8 mouse cellular contexts compared by ENCODE assay signal in the genomic region with DNA sequence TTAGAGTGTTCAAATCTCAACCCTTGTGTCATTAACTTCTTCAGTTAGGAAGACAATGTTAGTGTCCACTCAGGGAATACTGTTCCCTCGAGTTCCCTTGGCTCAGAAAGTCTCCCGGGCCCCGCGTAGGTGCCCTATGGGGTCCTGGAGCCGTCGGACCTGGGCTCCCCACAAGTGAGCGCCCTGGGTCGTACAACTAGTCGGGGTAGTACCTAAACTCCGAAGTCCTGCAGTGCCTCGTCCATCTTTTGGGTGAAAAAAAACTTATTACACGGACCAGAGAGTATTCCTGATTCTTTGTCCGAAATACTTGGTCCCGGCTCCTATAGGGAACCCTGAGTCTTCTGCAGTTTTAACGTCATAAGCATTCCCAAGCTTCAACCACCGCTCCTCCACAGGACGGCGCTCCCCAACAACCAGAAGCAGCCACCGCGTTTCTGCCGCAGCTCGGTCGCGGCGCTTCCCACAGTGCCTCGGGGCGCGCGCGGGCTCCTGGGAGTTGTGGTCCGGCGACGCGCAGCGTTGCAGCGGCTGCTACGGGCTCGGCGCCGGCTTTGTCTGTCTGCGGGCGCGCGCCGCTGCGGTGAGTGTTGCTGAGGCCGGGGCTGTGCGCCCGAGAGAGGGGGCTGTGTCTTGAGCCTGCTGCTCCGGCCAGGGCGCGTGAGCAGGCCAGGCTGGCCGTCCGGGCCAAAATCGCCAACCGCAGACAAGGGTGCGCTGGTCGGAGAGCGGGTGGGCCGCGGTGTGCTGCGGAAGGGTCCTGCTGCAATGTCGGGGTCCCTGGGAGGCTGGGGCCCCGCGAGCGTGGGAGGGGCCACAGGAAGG. TPM values are rescaled to one million over a fixed set of nuclear protein-coding genes. Genes with fewer than 3 reads are reported as not detected.
DNase-seq lines count a peak whose midpoint lies in the region; ATAC-seq and TF ChIP-seq lines count a peak whose summit lies in the region.

A gene (plus strand): TSS at position 495 of the 825 bp plus-strand sequence.

- H3K9me3 ChIP-seq in heart, embryonic 14.5 days (ENCODE audit: control insufficient read depth, low read length), result no peaks in the 10 kb centered on the region
- no peaks in the 10 kb centered on the region for H3K9me3 ChIP-seq in liver, embryonic 13.5 days (replicated peaks)
- H3K9me3 ChIP-seq in neural tube, embryonic 11.5 days (ENCODE audit: control insufficient read depth, low read length), result no peaks in the 10 kb centered on the region
- H3K9me3 ChIP-seq in stomach, postnatal 0 days (ENCODE audit: control insufficient read depth, low read length), result no peaks in the 10 kb centered on the region

- H3K4me1 ChIP-seq in heart, embryonic 14.5 days (ENCODE audit: control insufficient read depth in 2 of 2, insufficient read depth in 2 of 2, low read length in 2 of 2), result peaks cover 0 to 7% of the 10 kb centered on the region in 2 experiments; a peak in 2 of 4 replicates
- peaks cover 48% of the 10 kb centered on the region for H3K4me1 ChIP-seq in liver, embryonic 13.5 days (replicated peaks)
- no peaks in the 10 kb centered on the region; the same call in 1 of the 2 replicates for H3K4me1 ChIP-seq in neural tube, embryonic 11.5 days (ENCODE audit: control insufficient read depth, insufficient read depth, low read length)
- H3K4me1 ChIP-seq in stomach, postnatal 0 days (replicated peaks; ENCODE audit: control insufficient read depth, insufficient read depth), result no peaks in the 10 kb centered on the region

- H3K27me3 ChIP-seq in heart, embryonic 14.5 days (ENCODE audit: control insufficient read depth, insufficient read depth, low read length), result no peaks in the 10 kb centered on the region
- H3K27me3 ChIP-seq in liver, embryonic 13.5 days, result no peaks in the 10 kb centered on the region
- H3K27me3 ChIP-seq in neural tube, embryonic 11.5 days (ENCODE audit: control insufficient read depth, insufficient read depth, low read length), result no peaks in the 10 kb centered on the region
- no peaks in the 10 kb centered on the region for H3K27me3 ChIP-seq in stomach, postnatal 0 days (ENCODE audit: control insufficient read depth, insufficient read depth, low read length)

- H3K4me2 ChIP-seq in heart, embryonic 14.5 days (ENCODE audit: low read length), result peak within 1 kb of the TSS; percentile 91
- peak within 1 kb of the TSS; percentile 91 for H3K4me2 ChIP-seq in liver, embryonic 13.5 days
- H3K4me2 ChIP-seq in neural tube, embryonic 11.5 days (ENCODE audit: low read depth), result peak within 1 kb of the TSS; percentile 77
- peak within 1 kb of the TSS; percentile 81 for H3K4me2 ChIP-seq in stomach, postnatal 0 days (replicated peaks; ENCODE audit: low read depth)

- peak; percentile 82 for TF ChIP-seq CTCF in stomach, postnatal 0 days (IDR thresholded peaks at IDR 0.05; ENCODE audit: low read depth)

- no peak for TF ChIP-seq EP300 in stomach, postnatal 0 days (optimal IDR thresholded peaks at IDR 0.05)

- under 1% methylated on average over 66 of the region's 66 CpGs for WGBS in heart, embryonic 14.5 days
- WGBS in liver, embryonic 13.5 days (ENCODE audit: insufficient replicate concordance), result under 1% methylated on average over 66 of the region's 66 CpGs
- WGBS in neural tube, embryonic 11.5 days, result under 1% methylated on average over 61 of the region's 66 CpGs
- under 1% methylated on average over 66 of the region's 66 CpGs for WGBS in stomach, postnatal 0 days

- H3K9ac ChIP-seq in heart, embryonic 14.5 days (ENCODE audit: low read length), result peak within 1 kb of the TSS; percentile 96
- H3K9ac ChIP-seq in liver, embryonic 13.5 days, result peak within 1 kb of the TSS; percentile 97
- peak within 1 kb of the TSS; percentile 96 for H3K9ac ChIP-seq in neural tube, embryonic 11.5 days (ENCODE audit: low read length)
- peak within 1 kb of the TSS; percentile 95 for H3K9ac ChIP-seq in stomach, postnatal 0 days (ENCODE audit: low read length)

- peak within 1 kb of the TSS; percentile 80 to 84 for H3K4me3 ChIP-seq in heart, embryonic 14.5 days (ENCODE audit: control insufficient read depth in 1 of 2, insufficient read depth in 1 of 2, low read depth in 1 of 2, low read length in 2 of 2)
- H3K4me3 ChIP-seq in liver, embryonic 13.5 days (replicated peaks), result peak within 1 kb of the TSS; percentile 94
- peak within 1 kb of the TSS; percentile 75 for H3K4me3 ChIP-seq in neural tube, embryonic 11.5 days (ENCODE audit: low read depth, low read length)
- peak within 1 kb of the TSS; percentile 96 for H3K4me3 ChIP-seq in stomach, postnatal 0 days (ENCODE audit: low read depth, low read length)

- DNase-seq in CD4-positive, CD25-positive, alpha-beta regulatory T cell, adult 2 months (ENCODE audit: low read depth, low spot score), result peak; percentile 91
- peak; percentile 75 for DNase-seq in c-Kit-negative CD71-positive TER-119-positive erythroid progenitor cells, embryonic 14.5 days (ENCODE audit: low read depth, low spot score)
- DNase-seq in fibroblast of lung, adult 2 months (ENCODE audit: low read depth), result peak; percentile 76
- peak; percentile 96 for DNase-seq in kidney, postnatal 14 days
- peak; percentile 85 for DNase-seq in liver, embryonic 13.5 days
- peak; percentile 97 for DNase-seq in neural tube, embryonic 11.5 days (ENCODE audit: low spot score)
- DNase-seq in stomach, postnatal 0 days (ENCODE audit: low spot score), result peak; percentile 94

- H3K36me3 ChIP-seq in heart, embryonic 14.5 days (ENCODE audit: control insufficient read depth, insufficient read depth, low read length), result peaks cover 30% of the 10 kb centered on the region
- H3K36me3 ChIP-seq in liver, embryonic 13.5 days, result peaks cover 27% of the 10 kb centered on the region
- peaks cover 12% of the 10 kb centered on the region for H3K36me3 ChIP-seq in neural tube, embryonic 11.5 days (ENCODE audit: control insufficient read depth, insufficient read depth, low read length)
- peaks cover 14% of the 10 kb centered on the region for H3K36me3 ChIP-seq in stomach, postnatal 0 days (ENCODE audit: control insufficient read depth, insufficient read depth, low read length)

- peak; percentile 97 for ATAC-seq in heart, embryonic 14.5 days (ENCODE audit: insufficient number of reproducible peaks, insufficient read depth, low FRiP score, low read depth)
- ATAC-seq in liver, embryonic 13.5 days (ENCODE audit: low read depth), result peak; percentile 93
- peak; percentile 97 for ATAC-seq in neural tube, embryonic 11.5 days (ENCODE audit: insufficient read depth, low FRiP score, low TSS enrichment)
- ATAC-seq in stomach, postnatal 0 days (ENCODE audit: low FRiP score, low TSS enrichment), result peak; percentile 96

- peak within 1 kb of the TSS; percentile 84 to 88 for H3K27ac ChIP-seq in heart, embryonic 14.5 days (replicated peaks in 1 of 2; ENCODE audit: control insufficient read depth in 1 of 2, insufficient read depth in 1 of 2, low read depth in 2 of 2, low read length in 2 of 2)
- H3K27ac ChIP-seq in liver, embryonic 13.5 days, result peak within 1 kb of the TSS; percentile 93
- H3K27ac ChIP-seq in neural tube, embryonic 11.5 days (ENCODE audit: low read depth, low read length), result peak within 1 kb of the TSS; percentile 83
- peak within 1 kb of the TSS; percentile 93 for H3K27ac ChIP-seq in stomach, postnatal 0 days (replicated peaks)

RNA-seq across cellular contexts. Expression of the gene that starts here (rescaled TPM):
- 75.1 and 81.3 TPM in 2 replicates for polyA plus RNA-seq in heart, embryonic 14.5 days (2014; fragmentation: Nextera tagmentation; extraction: Ambion mirVana)
- 38.8 and 39.8 TPM in 2 replicates for polyA plus RNA-seq in liver, embryonic 13.5 days (2015; fragmentation: Nextera tagmentation; extraction: Ambion mirVana)
- polyA plus RNA-seq in neural tube, embryonic 11.5 days (2014; fragmentation: Nextera tagmentation; extraction: Ambion mirVana), result 132 and 134 TPM in 2 replicates
- 59.2 and 60.3 TPM in 2 replicates for polyA plus RNA-seq in stomach, postnatal 0 days (2015; fragmentation: Nextera tagmentation; extraction: Ambion mirVana)

Comparison
In these comparisons a context has a peak if more than half of its experiments do, and no peak if none do; other contexts are left out.
1. Peak in every context shown above with its lines: DNase-seq, ATAC-seq, H3K4me3 ChIP-seq and H3K27ac ChIP-seq.